Mouse (Mus musculus): ENCODE results near the gene Scml4. TPM values are rescaled to one million over a fixed set of nuclear protein-coding genes. Genes with fewer than 3 reads are reported as not detected.
A peak's percentile ranks its signal among the peaks of the same experiment; 100 is the strongest.

Scml4 gene
- total RNA-seq, 4 experiments from 2014 or later = 0.69 to 1.9 (median 0.80) TPM

- DNase-seq (ENCODE audit: low spot score) = no peak
Measured at GRCm38 (mm10) chr10:42861446-42861845, 1.3 kb downstream of the Scml4 start.

- peak; percentile 70 for DNase-seq (ENCODE audit: low spot score)
Measured at GRCm38 (mm10) chr10:42862102-42862740, 2.1 kb downstream of the Scml4 start.

GRCm38 (mm10) chr10:42862806-42863205, 2.6 kb downstream of the Scml4 start:
- DNase-seq (ENCODE audit: low spot score) = no peak

- DNase-seq (ENCODE audit: low spot score) = peak; percentile 38
Measured at GRCm38 (mm10) chr10:42863621-42864391, 3.6 kb downstream of the Scml4 start.

GRCm38 (mm10) chr10:42864696-42865095, 4.5 kb downstream of the Scml4 start:
- DNase-seq (ENCODE audit: low spot score) = no peak

- no peak for DNase-seq (ENCODE audit: low spot score)
Measured at GRCm38 (mm10) chr10:42868416-42868815, 8.2 kb downstream of the Scml4 start.

GRCm38 (mm10) chr10:42869467-42869866, 9.3 kb downstream of the Scml4 start:
- no peak for DNase-seq (ENCODE audit: low spot score)

GRCm38 (mm10) chr10:42872269-42873010, 12.3 kb downstream of the Scml4 start:
- no peak for DNase-seq (ENCODE audit: low spot score)

- no peak for DNase-seq (ENCODE audit: low spot score)
Measured at GRCm38 (mm10) chr10:42873077-42873595, 13.0 kb downstream of the Scml4 start.

GRCm38 (mm10) chr10:42876172-42876571, 16.0 kb downstream of the Scml4 start:
- no peak for DNase-seq (ENCODE audit: low spot score)

- no peak for DNase-seq (ENCODE audit: low spot score)
Measured at GRCm38 (mm10) chr10:42879269-42879681, 19.1 kb downstream of the Scml4 start.

GRCm38 (mm10) chr10:42879682-42880081, 19.5 kb downstream of the Scml4 start:
- DNase-seq (ENCODE audit: low spot score) = no peak

- DNase-seq (ENCODE audit: low spot score) = no peak
Measured at GRCm38 (mm10) chr10:42887040-42887439, 26.9 kb downstream of the Scml4 start.

GRCm38 (mm10) chr10:42888241-42888640, 28.1 kb downstream of the Scml4 start:
- DNase-seq (ENCODE audit: low spot score) = no peak

- DNase-seq (ENCODE audit: low spot score) = peak; percentile 40
Measured at GRCm38 (mm10) chr10:42890365-42890764, 30.2 kb downstream of the Scml4 start.

GRCm38 (mm10) chr10:42892250-42892649, 32.1 kb downstream of the Scml4 start:
- no peak for DNase-seq (ENCODE audit: low spot score)

GRCm38 (mm10) chr10:42892987-42893386, 32.8 kb downstream of the Scml4 start:
- no peak for DNase-seq (ENCODE audit: low spot score)

- no peak for DNase-seq (ENCODE audit: low spot score)
Measured at GRCm38 (mm10) chr10:42893857-42894256, 33.7 kb downstream of the Scml4 start.

- no peak for DNase-seq (ENCODE audit: low spot score)
Measured at GRCm38 (mm10) chr10:42894263-42894662, 34.1 kb downstream of the Scml4 start.

- no peak for DNase-seq (ENCODE audit: low spot score)
Measured at GRCm38 (mm10) chr10:42894696-42895095, 34.5 kb downstream of the Scml4 start.

GRCm38 (mm10) chr10:42896621-42897020, 36.5 kb downstream of the Scml4 start:
- DNase-seq (ENCODE audit: low spot score) = no peak

- no peak for DNase-seq (ENCODE audit: low spot score)
Measured at GRCm38 (mm10) chr10:42897166-42897565, 37.0 kb downstream of the Scml4 start.
